Mouse (Mus musculus) left cerebral cortex, postnatal 36 days (tissue): Measurements from ENCODE around the gene Ipo4. TPM values are rescaled to one million over a fixed set of nuclear protein-coding genes. Genes with fewer than 3 reads are reported as not detected.

Experiments used
- DNase-seq, 2 experiments: peaks; one replicate each; pipeline ENCODE4 v3.0.0; 2021 to 2022; ENCODE audit warnings: low spot score in 2 of 2, mixed read lengths in 1 of 2
- intact Hi-C: fragments of 180-260 bp; cut with DNase I; formaldehyde crosslinking; loops from one replicate; pipeline ENCODE4 v1.15.1; 2025
- total RNA-seq, 2 experiments: library from RNA; stranded (reverse); gene quantifications; 2 replicates each; pipeline ENCODE4 v1.2.3; 2021

The Ipo4 gene
- total RNA-seq, 2 experiments from 2014 or later, result 112 to 122 TPM

GRCm38 (mm10) chr14:55637795-55638194, 2.0 kb upstream of the Ipo4 start, which contains the start of gene Gm49378:
Gene Gm49378 (minus strand): TSS chr14:55637895.
- DNase-seq, result no peak
- intact Hi-C loops, result no loop called here

GRCm38 (mm10) chr14:55634874-55635522, 759 bp downstream of the Ipo4 start:
- intact Hi-C loops, result no loop called here
- DNase-seq, result peak in 1 of 2 experiments; percentile 17

GRCm38 (mm10) chr14:55629312-55629711, 6.4 kb downstream of the Ipo4 start:
- no peak for DNase-seq
- intact Hi-C loops, result no loop called here

- intact Hi-C loops, result no loop called here
These were observed 7.5 kb downstream of the Ipo4 start for GRCm38 (mm10) chr14:55628077-55628827.

GRCm38 (mm10) chr14:55618486-55619195, 17.1 kb downstream of the Ipo4 start:
- DNase-seq, result no peak
- intact Hi-C loops, result no loop called here

More at GRCm38 (mm10) chr14:55628077-55628827, 7.5 kb downstream of the Ipo4 start:
- no peak for DNase-seq

GRCm38 (mm10) chr14:55617822-55618221, 17.9 kb downstream of the Ipo4 start, which contains the start of gene Rec8:
Gene Rec8 (plus strand): TSS chr14:55618037.
- intact Hi-C loops, result no loop called here
- no peak for DNase-seq

DNA sequence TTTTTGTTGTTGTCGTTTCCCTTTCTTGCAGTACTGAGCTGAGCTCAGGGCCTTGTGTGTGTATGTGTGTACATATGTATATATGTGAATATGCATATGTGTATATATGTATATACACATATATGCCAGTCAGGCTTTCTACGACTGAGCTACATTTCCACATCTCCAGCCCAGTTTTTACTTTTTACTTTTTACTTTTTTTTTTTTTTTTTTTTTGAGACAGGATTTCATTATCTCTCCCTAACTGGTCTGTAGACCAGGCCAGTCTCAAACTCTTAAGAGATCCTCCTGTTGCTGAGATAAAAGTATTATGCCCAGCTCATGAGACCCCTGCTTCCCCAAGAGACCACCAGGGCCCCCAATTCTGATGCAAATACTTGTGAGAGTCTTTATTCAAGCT, 18.9 kb downstream of the Ipo4 start:
- intact Hi-C loops, result no loop called here
- no peak for DNase-seq

GRCm38 (mm10) chr14:55615876-55616275, 19.9 kb downstream of the Ipo4 start:
- DNase-seq, result no peak
- intact Hi-C loops, result no loop called here

DNA sequence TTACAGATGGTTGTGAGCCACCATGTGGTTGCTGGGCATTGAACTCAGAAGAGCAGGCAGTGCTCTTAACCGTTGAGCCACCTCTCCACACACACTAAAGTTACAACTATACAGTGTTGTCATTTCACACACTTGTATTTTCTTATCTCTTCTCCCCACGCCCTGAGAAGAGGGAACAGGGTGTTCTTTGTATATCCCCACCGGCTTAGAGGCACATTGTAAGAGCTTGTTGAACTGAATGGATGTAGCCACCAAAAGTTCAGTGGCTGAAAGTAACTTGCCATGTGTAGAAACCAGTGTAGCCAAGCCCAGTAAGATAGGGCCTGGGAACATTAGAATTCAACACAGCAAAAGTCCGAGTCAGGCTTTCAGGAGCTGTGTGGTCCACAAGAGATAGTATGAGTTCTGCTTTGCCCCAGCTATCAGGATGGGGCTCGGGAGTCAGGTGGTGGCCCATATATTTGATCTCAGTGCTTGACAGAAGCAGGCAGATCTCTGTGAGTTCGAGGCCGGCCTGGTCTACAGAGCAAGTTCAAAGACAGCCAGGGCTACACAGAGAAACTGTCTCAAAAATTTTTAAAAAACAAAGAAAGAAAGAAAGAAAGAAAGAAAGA, 21.1 kb downstream of the Ipo4 start:
- DNase-seq, result no peak
- intact Hi-C loops, result no loop called here

- DNase-seq, result no peak
- intact Hi-C loops, result no loop called here
These were observed 22.4 kb downstream of the Ipo4 start for GRCm38 (mm10) chr14:55613346-55613745.

- intact Hi-C loops, result no loop called here
- no peak for DNase-seq
These were observed 27.4 kb downstream of the Ipo4 start for GRCm38 (mm10) chr14:55608339-55608738.

GRCm38 (mm10) chr14:55605743-55606459, 29.9 kb downstream of the Ipo4 start:
- intact Hi-C loops, result no loop called here
- no peak for DNase-seq

DNA sequence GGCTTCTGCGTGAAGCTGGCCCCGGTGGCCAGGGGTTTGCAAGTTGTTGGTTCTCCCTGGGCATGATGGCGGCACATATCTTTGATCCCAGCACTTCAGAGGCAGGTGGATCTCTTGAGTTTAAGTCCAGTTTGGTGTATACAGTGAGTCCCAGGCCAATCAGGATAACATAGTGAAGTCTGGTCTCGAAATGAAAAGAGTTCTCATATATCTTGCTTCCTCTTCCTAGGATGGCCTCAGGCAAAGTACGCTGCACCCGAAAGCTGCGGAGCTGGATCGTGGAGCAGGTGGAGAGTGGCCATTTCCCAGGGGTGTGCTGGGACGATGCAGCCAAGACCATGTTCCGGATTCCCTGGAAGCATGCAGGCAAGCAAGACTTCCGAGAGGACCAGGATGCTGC, 30.9 kb downstream of the Ipo4 start:
- no peak for DNase-seq

DNA sequence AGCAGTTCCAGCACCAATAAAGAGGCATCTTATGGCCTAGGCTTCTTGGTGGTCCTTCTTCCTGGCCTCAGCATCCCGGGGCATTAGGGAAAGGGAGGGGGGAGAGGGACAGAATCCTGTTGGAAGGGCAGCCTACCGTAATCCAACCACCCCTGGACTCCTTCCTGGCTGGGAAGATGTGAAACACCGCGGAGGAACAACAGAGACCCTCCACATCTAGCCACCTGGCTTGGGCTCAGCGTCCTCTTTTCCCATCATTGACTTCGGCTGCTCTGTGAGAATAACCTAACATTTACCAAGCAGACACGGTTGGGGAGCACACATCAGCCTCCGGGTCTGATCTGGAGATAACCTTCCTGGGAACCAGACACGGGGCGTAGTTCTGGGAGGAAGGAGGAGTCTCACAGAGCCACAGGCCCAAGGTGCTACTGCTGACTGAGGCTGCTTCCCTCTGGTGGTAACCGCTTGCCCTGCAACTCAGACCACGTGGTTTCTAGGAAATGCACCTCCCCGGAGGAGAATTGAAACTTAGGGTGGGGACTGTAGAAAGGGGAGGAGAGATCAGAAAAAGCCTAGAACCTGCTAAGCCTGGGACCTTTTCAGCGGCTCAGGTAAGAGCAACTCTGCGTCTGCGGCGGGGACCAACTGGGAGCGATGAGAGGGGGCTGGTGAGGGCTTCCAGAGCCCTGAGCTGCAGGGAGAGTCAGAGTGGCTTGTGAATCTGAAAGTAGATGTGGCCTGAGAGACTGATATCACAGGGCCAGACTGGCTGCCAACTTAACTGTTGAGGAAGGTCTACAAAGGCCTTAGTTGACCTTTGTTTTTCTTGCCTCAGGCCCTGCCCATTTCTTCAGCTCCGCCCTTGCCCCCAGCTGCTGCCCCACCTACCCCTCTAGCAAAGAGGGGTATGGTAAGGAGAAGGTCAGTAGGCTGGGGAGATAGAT, 31.9 kb downstream of the Ipo4 start:
- DNase-seq, result peak; percentile 73 to 84
- intact Hi-C loops, result no loop called here

More for the DNA sequence above, 30.9 kb downstream of the Ipo4 start:
- intact Hi-C loops, result no loop called here

DNA sequence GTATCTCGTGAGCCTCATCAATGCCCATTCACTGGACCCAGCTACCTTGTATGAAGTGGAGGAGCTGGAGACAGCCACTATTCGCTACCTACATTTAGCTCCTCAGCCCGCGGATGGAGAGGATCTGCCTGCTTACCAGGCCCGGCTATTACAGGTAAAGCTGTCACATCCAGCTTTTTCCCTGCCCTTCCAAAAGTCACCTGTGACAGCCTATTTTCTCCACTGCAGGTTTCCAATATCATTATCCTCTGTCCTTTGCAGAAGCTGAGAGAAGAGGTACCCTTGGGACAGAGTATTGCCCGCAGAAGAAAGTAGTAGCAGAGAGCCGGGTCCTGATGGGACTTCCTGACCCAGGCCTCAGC, 32.5 kb downstream of the Ipo4 start, which contains the start of gene Irf9:
TSS of gene Irf9 (plus strand) at position 301 of the 362 bp plus-strand sequence.
- intact Hi-C loops, result no loop called here
- DNase-seq, result no peak

- no peak for DNase-seq
- intact Hi-C loops, result no loop called here
These were observed 37.0 kb downstream of the Ipo4 start for GRCm38 (mm10) chr14:55598521-55599390.

DNA sequence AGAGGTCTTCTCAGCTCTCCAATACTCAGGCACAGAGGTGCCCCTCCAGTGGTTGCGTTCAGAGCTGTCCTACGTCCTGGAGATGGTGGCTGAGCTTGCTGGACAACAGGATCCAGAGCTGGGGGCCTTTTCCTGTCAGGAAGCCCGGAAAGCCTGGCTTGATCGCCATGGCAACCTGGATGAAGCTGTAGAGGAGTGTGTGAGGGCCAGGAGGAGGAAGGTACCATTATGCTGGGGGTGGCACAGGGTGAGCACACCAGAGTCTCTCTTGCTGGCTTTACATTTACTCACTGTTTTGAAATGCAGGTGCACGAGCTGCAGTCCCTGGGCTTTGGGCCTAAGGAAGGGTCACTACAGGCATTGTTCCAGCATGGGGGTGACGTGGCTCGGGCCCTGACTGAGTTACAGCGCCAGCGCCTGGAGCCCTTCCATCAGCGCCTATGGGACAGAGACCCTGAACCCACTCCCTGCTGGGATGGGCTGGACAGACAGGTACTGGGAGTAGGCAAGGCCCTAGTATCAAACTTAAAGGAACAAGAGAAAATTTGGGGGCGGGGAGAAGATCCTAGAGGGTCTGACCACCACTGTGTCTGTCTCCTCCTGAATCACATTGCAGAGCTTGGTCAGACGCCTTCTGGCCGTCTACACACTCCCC, 39.6 kb downstream of the Ipo4 start:
- intact Hi-C loops, result no loop called here

More for the DNA sequence above, 39.6 kb downstream of the Ipo4 start:
- no peak for DNase-seq
